Mouse (Mus musculus): ENCODE measurements around the gene Abcg5. TPM values are rescaled to one million over a fixed set of nuclear protein-coding genes. Genes with fewer than 3 reads are reported as not detected.
A peak's percentile ranks its signal among the peaks of the same experiment; 100 is the strongest.

The Abcg5 gene
- total and polyA plus RNA-seq, 3 experiments, result not detected

GRCm38 (mm10) chr17:84728201-84728911 lies 45.5 kb upstream of the Abcg5 start:
- TF ChIP-seq USF1 (IDR thresholded peaks at IDR 0.05; ENCODE audit: low read depth, low read length), result no peak
- TF ChIP-seq ETS1 (IDR thresholded peaks at IDR 0.05; ENCODE audit: low read depth, low read length), result peak; percentile 56
- peak; percentile 84 for TF ChIP-seq TCF12 (IDR thresholded peaks at IDR 0.05; ENCODE audit: low read depth, low read length)
- no peak for TF ChIP-seq HCFC1 (IDR thresholded peaks at IDR 0.05; ENCODE audit: low read depth, low read length)
- TF ChIP-seq TBP (IDR thresholded peaks at IDR 0.05; ENCODE audit: low read depth, low read length), result no peak
- TF ChIP-seq ZMIZ1 (IDR thresholded peaks at IDR 0.05; ENCODE audit: low read depth, low read length), result no peak
- TF ChIP-seq ZNF384 (IDR thresholded peaks at IDR 0.05; ENCODE audit: low read depth, low read length), result no peak
- no peak for TF ChIP-seq POLR2AphosphoS2 (IDR thresholded peaks at IDR 0.05; ENCODE audit: low read length)
- no peak for TF ChIP-seq MYB (IDR thresholded peaks at IDR 0.05; ENCODE audit: low read depth, low read length)
- TF ChIP-seq CTCF (IDR thresholded peaks at IDR 0.05 in 2 of 3, conservative IDR thresholded peaks at IDR 0.05 in 1 of 3; ENCODE audit: control insufficient read depth in 1 of 3, insufficient read depth in 1 of 3, low read depth in 2 of 3, low read length in 3 of 3, poor library complexity in 1 of 3, severe bottlenecking in 1 of 3), result no peak
- no peak for TF ChIP-seq ZC3H11A (IDR thresholded peaks at IDR 0.05; ENCODE audit: low read depth, low read length)
- TF ChIP-seq SIN3A (IDR thresholded peaks at IDR 0.05; ENCODE audit: low read length), result 0 out of 2 replicates have a peak, but pooled peaks have one; percentile 22
- TF ChIP-seq MAFK (IDR thresholded peaks at IDR 0.05; ENCODE audit: borderline replicate concordance, low read depth, low read length), result no peak
- no peak for TF ChIP-seq POLR2A (IDR thresholded peaks at IDR 0.05; ENCODE audit: control insufficient read depth in 1 of 2, insufficient read depth in 1 of 2, low read depth in 1 of 2, low read length in 2 of 2, poor library complexity in 1 of 2)
- TF ChIP-seq NRF1 (IDR thresholded peaks at IDR 0.05; ENCODE audit: insufficient read depth, low read depth, low read length, poor library complexity, severe bottlenecking), result no peak
- TF ChIP-seq JUND (IDR thresholded peaks at IDR 0.05; ENCODE audit: low read depth, low read length), result no peak
- no peak for TF ChIP-seq BHLHE40 (IDR thresholded peaks at IDR 0.05; ENCODE audit: borderline replicate concordance, low read depth, low read length)
- TF ChIP-seq E2F4 (IDR thresholded peaks at IDR 0.05; ENCODE audit: borderline replicate concordance, low read depth, low read length), result no peak
- TF ChIP-seq EP300 (IDR thresholded peaks at IDR 0.05; ENCODE audit: low read depth in 1 of 2, low read length in 2 of 2), result peak; percentile 59 to 71; a peak in 3 of 4 replicates
- no peak for TF ChIP-seq MEF2A (IDR thresholded peaks at IDR 0.05; ENCODE audit: extremely low read depth, insufficient replicate concordance, low read depth, low read length, poor library complexity, severe bottlenecking)
- no peak for TF ChIP-seq RCOR1 (IDR thresholded peaks at IDR 0.05; ENCODE audit: low read depth, low read length)
- TF ChIP-seq MAZ (IDR thresholded peaks at IDR 0.05; ENCODE audit: low read depth, low read length), result no peak
- TF ChIP-seq ZKSCAN1 (IDR thresholded peaks at IDR 0.05; ENCODE audit: low read depth, low read length), result no peak
- no peak for TF ChIP-seq CHD2 (IDR thresholded peaks at IDR 0.05; ENCODE audit: low read length)
- no peak for TF ChIP-seq TAL1 (IDR thresholded peaks at IDR 0.05; ENCODE audit: low read length)
- TF ChIP-seq MAX (IDR thresholded peaks at IDR 0.05; ENCODE audit: low read length), result no peak
- TF ChIP-seq MYC (IDR thresholded peaks at IDR 0.05; ENCODE audit: low read depth, low read length), result no peak
- peak; percentile 83 for TF ChIP-seq GATA1 (IDR thresholded peaks at IDR 0.05; ENCODE audit: low read depth, low read length)
- H3K4me1 ChIP-seq (ENCODE audit: control insufficient read depth in 1 of 2, insufficient read depth in 2 of 2, low read length in 2 of 2), result peaks cover 10 to 12% of the 10 kb centered on the region in 2 experiments
- H3K27me3 ChIP-seq (ENCODE audit: control insufficient read depth in 1 of 2, insufficient read depth in 2 of 2, low read length in 2 of 2), result no peaks in the 10 kb centered on the region
- no peaks in the 10 kb centered on the region for H3K79me2 ChIP-seq (ENCODE audit: control insufficient read depth, insufficient read depth, low read length, poor library complexity)
- peaks cover 19 to 30% of the 10 kb centered on the region in 2 experiments for H3K36me3 ChIP-seq (ENCODE audit: control insufficient read depth in 1 of 2, insufficient read depth in 2 of 2, low read length in 2 of 2)
- H3K9ac ChIP-seq (ENCODE audit: control insufficient read depth, low read depth, low read length, poor library complexity, severe bottlenecking), result no peak overlapping the region
- no peak overlapping the region for H3K4me3 ChIP-seq (ENCODE audit: control insufficient read depth in 1 of 2, insufficient read depth in 1 of 2, low read depth in 2 of 2, low read length in 2 of 2)
- no peak overlapping the region for H3K27ac ChIP-seq (ENCODE audit: control insufficient read depth, low read depth, low read length)
- DNase-seq (ENCODE audit: low read depth, low spot score), result peak; percentile 55
- no peaks in the 10 kb centered on the region for H3K9me3 ChIP-seq (replicated peaks; ENCODE audit: insufficient read depth, low read length)

Data from MEL (cell line).